Mouse (Mus musculus) mouse embryonic stem cell (cell line): ENCODE results near the gene Dock1.

Experiments
- in situ Hi-C, 2 experiments: fragments of 300-500 bp; cut with MboI; formaldehyde crosslinking; loops; 1 replicate in 1 of 2; 3 replicates in 1 of 2; pipeline ENCODE4 v1.14.3; 2019 to 2020; ENCODE audit warnings: low sequenced_read_pairs in 2 of 2, low pct_unique_long_range_greater_than_20kb in 1 of 2, mixed read lengths in 1 of 2; ENCODE audit not compliant: unreplicated experiment in 1 of 2

The Dock1 gene

DNA sequence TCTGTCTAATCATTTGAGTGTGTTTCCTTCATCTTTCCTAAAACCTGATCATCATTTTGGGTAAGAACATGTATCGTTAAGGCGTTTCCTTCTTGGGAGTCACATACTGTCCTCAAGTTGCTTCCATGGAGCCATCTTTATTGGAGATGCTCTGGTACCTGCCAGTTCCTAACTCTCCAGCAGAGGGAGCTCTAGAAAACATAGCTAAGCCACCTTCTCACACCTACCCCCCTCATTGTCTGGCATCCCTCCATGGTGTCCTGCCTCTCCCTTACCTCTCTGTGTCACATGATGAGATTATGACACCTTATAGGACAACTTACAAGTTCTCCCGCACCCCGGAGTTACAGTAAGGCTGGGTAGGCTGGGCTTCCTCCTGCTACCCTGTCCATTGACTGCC, 222.5 kb downstream of the Dock1 start:
- in situ Hi-C loops: no loop called here

- in situ Hi-C loops: no loop called here
Observed at GRCm38 (mm10) chr7:134894604-134895003, 224.2 kb downstream of the Dock1 start.

GRCm38 (mm10) chr7:134899462-134899861, 229.0 kb downstream of the Dock1 start:
- in situ Hi-C loops: no loop called here

- in situ Hi-C loops: no loop called here
Observed at GRCm38 (mm10) chr7:134901992-134902391, 231.5 kb downstream of the Dock1 start.

GRCm38 (mm10) chr7:134931886-134932285, 261.4 kb downstream of the Dock1 start:
- in situ Hi-C loops: no loop called here

DNA sequence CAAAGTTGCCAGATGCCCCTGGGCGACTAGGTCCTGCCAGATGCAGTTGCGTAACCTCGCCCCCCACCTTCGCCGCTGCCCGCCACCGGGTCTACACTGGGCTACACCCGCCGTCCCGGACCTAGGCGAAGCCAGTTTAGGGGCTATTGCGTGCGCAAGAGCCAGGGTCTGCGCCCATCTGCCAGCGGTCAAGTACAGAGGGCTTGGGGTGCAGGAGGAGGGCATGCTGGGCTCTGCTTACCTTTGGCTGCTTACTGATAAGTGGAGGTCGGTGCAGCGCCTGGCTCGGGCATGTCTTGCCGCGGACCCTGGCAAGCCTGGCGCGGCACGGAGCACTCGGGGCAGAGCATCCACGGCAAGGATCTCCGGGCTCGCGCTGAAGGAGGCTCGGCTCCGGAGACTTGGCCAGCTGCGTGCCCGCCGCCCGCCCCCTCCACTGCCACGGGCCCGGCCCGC, 267.0 kb downstream of the Dock1 start:
- in situ Hi-C loops: no loop called here

GRCm38 (mm10) chr7:134937927-134938609, 267.6 kb downstream of the Dock1 start, which contains the start of gene Fam196a:
Gene Fam196a, minus strand, starts transcription at chr7:134938430.
- in situ Hi-C loops: no loop called here

DNA sequence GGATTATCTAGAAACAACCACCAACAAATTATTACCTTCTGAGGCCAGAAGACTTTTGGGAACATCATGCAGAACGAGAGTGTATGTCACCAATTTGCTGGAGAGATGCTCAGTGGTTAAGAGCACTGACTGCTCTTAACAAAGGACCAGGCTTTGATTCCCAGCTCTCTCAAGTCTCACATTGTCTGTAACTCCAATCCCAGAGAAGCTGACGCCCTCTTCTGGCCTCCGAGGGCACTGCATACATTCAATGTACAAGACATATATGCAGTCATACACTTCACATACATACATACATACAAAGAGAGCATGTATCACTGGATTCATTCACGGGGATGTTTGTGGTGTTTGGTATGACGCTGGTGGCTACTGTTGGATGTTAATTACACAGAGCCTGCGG, 271.4 kb downstream of the Dock1 start:
- in situ Hi-C loops: no loop called here

DNA sequence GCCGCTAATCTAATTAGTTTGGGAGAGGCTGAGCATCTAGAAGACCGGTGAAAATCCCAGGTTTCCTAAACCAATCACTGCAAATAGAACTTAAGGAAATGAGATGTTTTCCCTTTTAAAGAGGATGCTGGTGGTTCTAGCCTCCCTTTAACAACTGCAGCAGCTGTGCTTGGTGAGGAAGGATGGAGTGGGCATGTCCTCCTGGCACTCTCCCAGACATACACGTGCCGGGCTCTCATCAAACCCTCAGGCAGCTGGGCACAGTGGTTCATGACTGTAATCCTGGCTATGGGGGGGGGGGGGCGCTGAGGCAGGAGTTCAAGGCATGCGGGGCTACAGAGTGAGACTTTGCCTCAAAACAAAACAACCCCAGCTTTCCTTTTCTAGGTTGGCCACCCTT, 272.6 kb downstream of the Dock1 start:
- in situ Hi-C loops: no loop called here

- in situ Hi-C loops: no loop called here
Observed at GRCm38 (mm10) chr7:134943701-134944100, 273.2 kb downstream of the Dock1 start.

DNA sequence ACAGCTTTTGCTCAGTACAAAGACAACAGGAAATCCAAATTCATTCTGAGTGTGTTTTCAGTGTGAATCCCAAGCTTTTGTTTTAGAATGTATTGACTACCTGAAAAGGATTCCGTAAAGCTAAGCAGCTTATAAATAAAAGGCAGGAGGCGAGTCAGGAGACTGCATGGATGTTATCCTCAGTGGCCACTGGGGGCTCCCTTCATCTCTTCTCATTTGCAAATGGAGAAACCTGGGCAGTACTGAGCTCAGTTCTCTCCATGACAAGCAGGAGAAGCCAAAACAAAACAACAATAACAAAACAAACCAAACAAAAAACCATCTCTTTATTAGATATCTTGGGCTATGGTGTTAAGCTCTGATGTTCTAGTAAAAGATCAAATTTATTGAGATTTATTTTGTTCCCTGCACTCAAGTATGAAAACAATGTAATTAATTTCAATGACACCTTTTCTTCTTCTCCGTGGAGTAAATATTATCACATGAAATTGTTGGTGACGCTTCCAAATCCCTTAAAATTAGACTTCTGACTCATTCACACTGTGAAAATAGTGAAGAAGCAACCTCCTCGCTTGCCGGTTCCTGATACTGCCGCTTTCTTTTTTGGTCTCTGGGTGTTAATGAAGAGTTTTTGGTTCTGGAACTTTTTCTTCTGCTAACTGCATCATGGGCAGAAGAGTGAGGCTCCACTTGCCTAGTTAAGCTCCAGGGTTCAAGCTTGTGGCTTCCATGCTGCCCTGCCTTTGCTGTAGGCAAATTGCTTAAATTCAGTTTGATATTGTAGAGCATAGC, 275.7 kb downstream of the Dock1 start:
- in situ Hi-C loops: no loop called here

DNA sequence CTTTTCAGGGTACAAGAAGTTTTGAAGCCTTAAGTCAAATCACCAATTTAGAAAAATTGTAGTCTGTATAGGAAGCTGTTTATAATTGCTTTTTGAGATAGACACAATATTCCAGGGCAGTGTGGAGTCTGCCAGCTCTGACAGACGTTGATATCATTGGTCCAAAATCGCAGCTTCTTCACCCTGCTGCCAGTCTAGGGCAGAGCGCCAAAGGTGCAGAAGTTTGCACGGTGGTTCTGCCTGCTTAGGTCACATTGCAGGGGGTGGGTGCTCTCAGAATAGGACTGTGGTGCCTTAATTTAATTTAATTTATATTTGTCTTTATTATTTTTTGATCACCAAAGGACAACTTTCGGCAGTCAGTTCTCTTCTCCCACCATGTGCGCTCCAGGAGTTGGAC, 288.6 kb downstream of the Dock1 start:
- in situ Hi-C loops: loop anchor here (25.0 kb wide), 2 partner anchors 203 to 403 kb away; no protein-coding TSS in a partner anchor

DNA sequence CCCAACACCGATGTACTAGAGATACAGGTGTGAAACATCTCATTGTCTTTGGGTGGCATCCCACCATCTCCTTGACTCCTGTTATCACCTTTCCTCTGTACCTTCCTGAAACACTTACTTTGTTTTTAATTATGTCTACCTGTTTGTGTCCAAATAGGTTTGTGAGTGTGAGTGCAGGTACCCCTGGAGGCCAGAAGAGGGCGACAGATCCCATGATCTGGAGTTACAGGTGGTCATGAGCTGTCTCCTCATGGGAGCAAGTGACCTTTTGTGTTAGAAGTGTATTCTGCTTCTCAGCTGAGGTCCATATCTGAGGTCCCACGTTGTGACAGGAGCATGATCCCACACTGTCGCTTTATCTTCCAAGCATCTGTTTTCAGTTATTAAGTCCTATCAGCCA, 290.4 kb downstream of the Dock1 start:
- in situ Hi-C loops: loop anchor here (25.0 kb wide), 2 partner anchors 201 to 401 kb away; no protein-coding TSS in a partner anchor

GRCm38 (mm10) chr7:134961608-134962007, 291.2 kb downstream of the Dock1 start:
- in situ Hi-C loops: loop anchor here (25.0 kb wide), 2 partner anchors 201 to 401 kb away; no protein-coding TSS in a partner anchor

DNA sequence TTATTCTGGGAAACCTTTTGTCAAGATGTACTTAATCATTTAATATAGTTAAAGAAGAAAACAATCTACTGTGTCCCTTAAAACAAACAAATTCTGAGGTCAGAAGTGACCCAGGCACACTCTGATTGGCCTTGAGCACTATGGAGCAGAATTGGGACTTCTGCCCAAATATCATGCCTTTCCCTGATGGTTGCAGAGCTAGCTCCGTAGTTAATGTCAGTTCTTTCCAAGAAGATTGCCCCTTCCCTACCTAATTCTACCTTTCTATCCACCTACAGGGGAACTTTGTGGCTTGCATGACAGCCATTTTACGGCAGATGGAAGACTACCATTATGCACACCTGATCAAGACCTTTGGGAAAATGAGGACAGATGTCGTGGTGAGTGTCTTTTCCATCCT, 319.8 kb downstream of the Dock1 start:
- in situ Hi-C loops: no loop called here

DNA sequence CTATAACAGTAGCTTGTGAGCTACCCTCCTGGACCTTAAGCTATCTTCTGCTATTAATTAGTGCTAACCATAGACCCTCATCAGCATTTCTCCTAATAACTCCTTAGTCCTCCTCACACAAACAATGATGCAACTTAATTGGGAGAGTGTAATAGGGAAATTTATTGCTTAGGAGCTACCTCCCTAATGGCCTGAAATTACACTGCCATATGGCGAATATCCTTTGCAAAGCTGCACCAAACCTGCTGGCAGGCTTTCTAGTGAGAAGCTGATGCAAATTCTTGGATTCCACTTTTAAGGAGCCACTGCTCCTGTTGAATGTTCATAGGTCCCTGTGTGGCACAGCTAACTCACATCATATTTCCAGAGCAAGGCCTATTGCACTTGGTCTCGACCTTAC, 320.5 kb downstream of the Dock1 start:
- in situ Hi-C loops: no loop called here

- in situ Hi-C loops: no loop called here
Observed at GRCm38 (mm10) chr7:134994983-134995382, 324.5 kb downstream of the Dock1 start.

DNA sequence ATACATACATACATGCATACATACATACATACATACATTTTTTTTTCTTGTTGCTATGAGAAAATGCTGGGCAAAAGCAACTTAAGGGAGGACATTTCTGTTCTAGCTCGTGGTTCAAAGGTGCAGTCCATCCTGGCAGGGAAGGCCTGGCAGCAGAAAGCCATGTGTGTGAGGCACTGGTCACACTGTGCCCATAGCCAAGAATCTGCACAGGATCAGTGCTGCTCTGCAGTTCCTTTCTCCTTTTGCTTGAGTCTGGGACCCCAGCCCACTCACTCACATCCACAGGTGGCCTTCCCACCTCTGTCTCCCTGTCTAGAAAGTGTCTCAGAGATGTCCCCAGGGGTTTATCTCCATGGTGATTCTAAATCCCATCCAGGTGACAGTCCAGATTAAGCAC, 331.8 kb downstream of the Dock1 start:
- in situ Hi-C loops: no loop called here

DNA sequence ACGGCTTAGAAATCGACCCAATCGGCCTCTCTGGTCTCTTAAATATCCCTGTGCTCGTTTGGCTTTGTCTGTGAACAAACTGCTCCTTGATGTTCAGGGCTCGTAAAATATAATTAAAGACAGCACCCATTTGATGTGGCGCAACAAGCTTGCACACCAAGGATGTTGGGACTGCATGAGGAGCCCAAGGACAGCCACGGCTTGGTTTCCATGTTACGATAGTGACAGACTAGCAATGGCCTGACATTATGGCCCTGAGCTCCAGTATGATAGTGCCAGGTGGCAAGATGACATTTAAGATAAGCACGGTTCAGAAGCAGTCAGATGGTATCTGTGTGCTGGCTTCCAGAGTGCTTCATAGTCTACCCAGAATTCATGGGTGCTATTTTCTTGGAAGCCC, 332.4 kb downstream of the Dock1 start:
- in situ Hi-C loops: no loop called here
